Mouse (Mus musculus): ENCODE measurements around the gene Zranb1. TPM values are rescaled to one million over a fixed set of nuclear protein-coding genes. Genes with fewer than 3 reads are reported as not detected.

The Zranb1 gene
- polyA plus RNA-seq, 1 experiment from 2014 or later = 17.5 TPM

GRCm38 (mm10) chr7:132950613-132951012, 19.7 kb downstream of the Zranb1 start:
- H3K36me3 ChIP-seq (ENCODE audit: inconsistent target) = no peaks in the 10 kb centered on the region
- H3K27ac ChIP-seq = no peak overlapping the region
- H3K79me2 ChIP-seq (ENCODE audit: inconsistent target) = peaks cover 100% of the 10 kb centered on the region
- no peak overlapping the region for H3K4me3 ChIP-seq (ENCODE audit: inconsistent target)
- 94% methylated on average over 3 of the region's 3 CpGs for WGBS (ENCODE audit: missing documents)

GRCm38 (mm10) chr7:132964395-132964794, 33.5 kb downstream of the Zranb1 start:
- H3K4me3 ChIP-seq (ENCODE audit: inconsistent target) = no peak overlapping the region
- H3K36me3 ChIP-seq (ENCODE audit: inconsistent target) = 0 out of 2 replicates have a peak, but pooled peaks cover 12% of the 10 kb centered on the region
- WGBS (ENCODE audit: missing documents) = 89% methylated on average over 3 of the region's 3 CpGs

GRCm38 (mm10) chr7:132965707-132966106, 34.8 kb downstream of the Zranb1 start:
- Histone ChIP-seq H3K4me3 (ENCODE audit: inconsistent target) (no peak overlapping the region), H3K36me3 (ENCODE audit: inconsistent target) (0 out of 2 replicates have a peak, but pooled peaks cover 12% of the 10 kb centered on the region), H3K79me2 (ENCODE audit: inconsistent target) (peaks cover 42% of the 10 kb centered on the region), H3K27ac (no peak overlapping the region)
- WGBS (ENCODE audit: missing documents) = 80% methylated on average over 2 of the region's 2 CpGs

More at GRCm38 (mm10) chr7:132964395-132964794, 33.5 kb downstream of the Zranb1 start:
- Histone ChIP-seq H3K79me2 (ENCODE audit: inconsistent target) (peaks cover 55% of the 10 kb centered on the region), H3K27ac (no peak overlapping the region)

GRCm38 (mm10) chr7:132972079-132972478, 41.1 kb downstream of the Zranb1 start:
- Histone ChIP-seq H3K79me2 (ENCODE audit: inconsistent target) (no peaks in the 10 kb centered on the region), H3K27ac (no peak overlapping the region), H3K36me3 (ENCODE audit: inconsistent target) (peaks cover 25% of the 10 kb centered on the region), H3K4me3 (ENCODE audit: inconsistent target) (no peak overlapping the region)
- 94% methylated on average over 2 of the region's 2 CpGs for WGBS (ENCODE audit: missing documents)

- Histone ChIP-seq H3K79me2 (ENCODE audit: inconsistent target) (no peaks in the 10 kb centered on the region), H3K4me3 (ENCODE audit: inconsistent target) (no peak overlapping the region), H3K27ac (no peak overlapping the region), H3K36me3 (ENCODE audit: inconsistent target) (peaks cover 23% of the 10 kb centered on the region)
- WGBS (ENCODE audit: missing documents) = 100% methylated on average over 2 of the region's 2 CpGs
Observed at GRCm38 (mm10) chr7:132976079-132976478, 45.1 kb downstream of the Zranb1 start.

- H3K4me3 ChIP-seq (ENCODE audit: inconsistent target) = no peak overlapping the region
- H3K79me2 ChIP-seq (ENCODE audit: inconsistent target) = no peaks in the 10 kb centered on the region
- H3K36me3 ChIP-seq (ENCODE audit: inconsistent target) = peaks cover 20% of the 10 kb centered on the region
- H3K27ac ChIP-seq = no peak overlapping the region
- WGBS (ENCODE audit: missing documents) = 85% methylated on average over 2 of the region's 2 CpGs
Observed at GRCm38 (mm10) chr7:132977981-132978380, 47.0 kb downstream of the Zranb1 start.

- Histone ChIP-seq H3K79me2 (ENCODE audit: inconsistent target) (no peaks in the 10 kb centered on the region), H3K4me3 (ENCODE audit: inconsistent target) (no peak overlapping the region), H3K36me3 (ENCODE audit: inconsistent target) (peaks cover 22% of the 10 kb centered on the region), H3K27ac (0 out of 2 replicates have a peak overlapping the region, but pooled peaks have one; percentile 4)
- WGBS (ENCODE audit: missing documents) = 77% methylated on average over 3 of the region's 3 CpGs
Observed at GRCm38 (mm10) chr7:132982639-132983038, 51.7 kb downstream of the Zranb1 start.

GRCm38 (mm10) chr7:132989839-132990238, 58.9 kb downstream of the Zranb1 start:
- no peak overlapping the region for H3K27ac ChIP-seq
- H3K79me2 ChIP-seq (ENCODE audit: inconsistent target) = no peaks in the 10 kb centered on the region
- peaks cover 76% of the 10 kb centered on the region for H3K36me3 ChIP-seq (ENCODE audit: inconsistent target)
- H3K4me3 ChIP-seq (ENCODE audit: inconsistent target) = no peak overlapping the region
- 94% methylated on average over 5 of the region's 5 CpGs for WGBS (ENCODE audit: missing documents)

GRCm38 (mm10) chr7:132991240-132991900, 60.4 kb downstream of the Zranb1 start:
- Histone ChIP-seq H3K4me3 (ENCODE audit: inconsistent target) (no peak overlapping the region), H3K79me2 (ENCODE audit: inconsistent target) (no peaks in the 10 kb centered on the region), H3K36me3 (ENCODE audit: inconsistent target) (peaks cover 79% of the 10 kb centered on the region), H3K27ac (no peak overlapping the region)
- WGBS (ENCODE audit: missing documents) = 93% methylated on average over 14 of the region's 14 CpGs

GRCm38 (mm10) chr7:132992967-132993615, 62.1 kb downstream of the Zranb1 start:
- Histone ChIP-seq H3K36me3 (ENCODE audit: inconsistent target) (peaks cover 87% of the 10 kb centered on the region), H3K79me2 (ENCODE audit: inconsistent target) (no peaks in the 10 kb centered on the region), H3K27ac (no peak overlapping the region), H3K4me3 (ENCODE audit: inconsistent target) (no peak overlapping the region)
- 95% methylated on average over 9 of the region's 9 CpGs for WGBS (ENCODE audit: missing documents)

GRCm38 (mm10) chr7:132994120-132994519, 63.2 kb downstream of the Zranb1 start:
- 95% methylated on average over 8 of the region's 8 CpGs for WGBS (ENCODE audit: missing documents)
- Histone ChIP-seq H3K4me3 (ENCODE audit: inconsistent target) (no peak overlapping the region), H3K79me2 (ENCODE audit: inconsistent target) (no peaks in the 10 kb centered on the region), H3K27ac (no peak overlapping the region), H3K36me3 (ENCODE audit: inconsistent target) (peaks cover 87% of the 10 kb centered on the region)

GRCm38 (mm10) chr7:132994628-132995191, 63.8 kb downstream of the Zranb1 start:
- peaks cover 87% of the 10 kb centered on the region for H3K36me3 ChIP-seq (ENCODE audit: inconsistent target)
- H3K79me2 ChIP-seq (ENCODE audit: inconsistent target) = no peaks in the 10 kb centered on the region
- WGBS (ENCODE audit: missing documents) = 96% methylated on average over 6 of the region's 6 CpGs
- no peak overlapping the region for H3K27ac ChIP-seq
- H3K4me3 ChIP-seq (ENCODE audit: inconsistent target) = no peak overlapping the region

- peaks cover 73% of the 10 kb centered on the region for H3K36me3 ChIP-seq (ENCODE audit: inconsistent target)
- 95% methylated on average over 5 of the region's 5 CpGs for WGBS (ENCODE audit: missing documents)
Observed at GRCm38 (mm10) chr7:132996391-132996790, 65.4 kb downstream of the Zranb1 start.

GRCm38 (mm10) chr7:132998639-132999038, 67.7 kb downstream of the Zranb1 start:
- H3K4me3 ChIP-seq (ENCODE audit: inconsistent target) = no peak overlapping the region
- peaks cover 30% of the 10 kb centered on the region; the same call in 1 of the 2 replicates for H3K79me2 ChIP-seq (ENCODE audit: inconsistent target)
- H3K27ac ChIP-seq = no peak overlapping the region
- peaks cover 62% of the 10 kb centered on the region for H3K36me3 ChIP-seq (ENCODE audit: inconsistent target)
- 97% methylated on average over 12 of the region's 12 CpGs for WGBS (ENCODE audit: missing documents)

More at GRCm38 (mm10) chr7:132996391-132996790, 65.4 kb downstream of the Zranb1 start:
- no peak overlapping the region for H3K27ac ChIP-seq
- H3K79me2 ChIP-seq (ENCODE audit: inconsistent target) = peaks cover 9% of the 10 kb centered on the region; the same call in 1 of the 2 replicates
- no peak overlapping the region for H3K4me3 ChIP-seq (ENCODE audit: inconsistent target)

- H3K27ac ChIP-seq = no peak overlapping the region
- 98% methylated on average over 11 of the region's 11 CpGs for WGBS (ENCODE audit: missing documents)
- peaks cover 30% of the 10 kb centered on the region; the same call in 1 of the 2 replicates for H3K79me2 ChIP-seq (ENCODE audit: inconsistent target)
- H3K4me3 ChIP-seq (ENCODE audit: inconsistent target) = no peak overlapping the region
- H3K36me3 ChIP-seq (ENCODE audit: inconsistent target) = peaks cover 59% of the 10 kb centered on the region
Observed at GRCm38 (mm10) chr7:132999061-132999460, 68.1 kb downstream of the Zranb1 start.

All from macrophage (primary cell).